Mouse (Mus musculus) gastrocnemius, postnatal 36 days (tissue): ENCODE data around the gene Wdr18. TPM values are rescaled to one million over a fixed set of nuclear protein-coding genes. Genes with fewer than 3 reads are reported as not detected.
"Not testable (repeated sequence)": the region's sequence is repeated elsewhere in the genome, so short reads cannot be mapped to it uniquely, and the experiment has no call there.

Experiments used
- DNase-seq, 2 experiments: peaks; one replicate each; pipeline ENCODE4 v3.0.0; 2022
- intact Hi-C: fragments of 180-260 bp; cut with DNase I; formaldehyde crosslinking; loops from one replicate; pipeline ENCODE4 v1.15.1; 2025
- total RNA-seq, 2 experiments: library from RNA; stranded (reverse); gene quantifications; 2 replicates each; pipeline ENCODE4 v1.2.3; 2021

Wdr18 gene
- total RNA-seq, 2 experiments from 2014 or later = 17.5 to 23.9 TPM

DNA sequence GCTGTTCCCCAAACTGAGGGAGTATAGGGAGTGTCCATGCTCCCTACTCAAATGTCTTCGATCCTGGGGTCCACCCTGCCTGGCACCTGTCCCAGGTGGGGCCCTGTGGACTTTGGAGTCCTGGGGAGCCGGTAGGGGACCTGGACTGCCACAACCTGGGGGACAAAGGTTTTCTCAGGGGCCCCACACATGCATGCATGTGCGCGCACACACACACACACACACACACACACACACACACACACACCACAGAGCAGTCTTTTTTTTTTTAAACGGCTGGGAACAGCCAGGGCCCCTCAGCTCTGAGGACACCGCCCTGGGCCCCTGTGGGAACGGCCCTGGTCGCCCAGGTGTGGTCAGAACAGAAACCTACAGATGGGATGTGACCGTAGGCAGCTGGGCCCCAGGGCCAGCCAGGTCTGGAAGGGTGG is 16.5 kb upstream of the Wdr18 start:
- intact Hi-C loops = no loop called here

DNA sequence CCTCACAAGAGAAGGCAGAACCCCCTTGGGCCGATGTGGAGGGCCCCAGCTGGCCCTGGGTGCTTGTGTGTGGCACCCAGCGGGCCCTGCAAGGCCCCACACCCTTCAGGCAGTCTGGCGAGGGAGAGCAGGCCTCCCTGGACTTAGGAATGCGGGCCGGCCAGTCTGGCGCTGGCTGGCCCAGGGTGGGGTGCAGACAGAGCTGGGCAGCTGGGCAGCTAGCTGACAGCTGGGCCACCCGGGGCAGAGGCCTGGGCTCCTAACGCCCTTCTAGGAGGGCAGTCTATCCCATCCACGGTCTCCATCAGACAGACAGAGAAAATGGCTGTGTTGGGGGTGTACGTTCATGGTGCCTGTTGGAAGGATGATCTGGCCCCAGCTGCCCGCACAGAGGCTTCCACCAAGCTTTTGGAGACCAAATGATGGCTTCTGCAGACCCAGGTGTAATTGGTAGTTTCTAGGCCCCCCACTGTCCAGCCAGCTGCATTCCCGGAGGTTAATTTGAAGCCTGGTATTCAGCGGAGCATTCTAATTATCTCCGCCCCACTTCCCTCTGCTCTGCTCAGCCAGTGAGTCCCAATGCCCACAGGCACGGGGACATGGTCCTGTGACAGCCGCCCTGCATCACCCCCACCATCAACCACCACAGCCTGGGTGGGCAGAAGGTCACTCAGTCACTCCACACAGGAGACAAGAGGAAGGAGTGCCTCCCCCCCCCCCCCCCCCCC is 14.3 kb upstream of the Wdr18 start:
- intact Hi-C loops = no loop called here

More for the DNA sequence above, 16.5 kb upstream of the Wdr18 start:
- no peak for DNase-seq

DNA sequence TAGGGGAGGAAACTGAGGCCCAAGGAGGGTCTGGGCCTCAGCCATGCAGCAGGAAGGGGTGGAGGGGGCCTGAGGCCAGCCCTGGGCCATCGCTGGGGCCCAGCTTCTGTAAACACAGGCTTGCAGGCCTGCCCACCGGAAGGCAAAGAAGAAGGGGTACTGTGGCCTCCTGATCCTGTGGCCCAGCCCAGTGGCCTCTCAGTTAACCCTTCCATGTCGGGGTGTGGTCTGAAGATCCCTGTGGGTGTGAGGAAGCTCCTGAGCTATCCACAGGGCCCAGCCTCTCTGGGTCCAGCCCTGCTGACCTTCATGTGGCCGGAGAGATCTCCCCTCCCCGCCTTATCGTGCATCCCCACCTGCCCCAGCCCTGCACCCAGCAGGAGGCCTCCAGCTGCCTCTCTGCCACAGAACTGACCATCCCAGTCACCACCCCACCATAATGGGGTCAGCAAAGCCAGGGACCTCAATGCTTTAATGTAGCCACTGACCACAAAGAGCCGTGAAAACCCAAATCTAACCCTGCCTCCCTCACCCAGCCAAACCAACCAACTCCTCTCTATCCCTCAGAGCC is 13.1 kb upstream of the Wdr18 start:
- DNase-seq = no peak
- intact Hi-C loops = no loop called here

More for the DNA sequence above, 14.3 kb upstream of the Wdr18 start:
- no peak for DNase-seq

DNA sequence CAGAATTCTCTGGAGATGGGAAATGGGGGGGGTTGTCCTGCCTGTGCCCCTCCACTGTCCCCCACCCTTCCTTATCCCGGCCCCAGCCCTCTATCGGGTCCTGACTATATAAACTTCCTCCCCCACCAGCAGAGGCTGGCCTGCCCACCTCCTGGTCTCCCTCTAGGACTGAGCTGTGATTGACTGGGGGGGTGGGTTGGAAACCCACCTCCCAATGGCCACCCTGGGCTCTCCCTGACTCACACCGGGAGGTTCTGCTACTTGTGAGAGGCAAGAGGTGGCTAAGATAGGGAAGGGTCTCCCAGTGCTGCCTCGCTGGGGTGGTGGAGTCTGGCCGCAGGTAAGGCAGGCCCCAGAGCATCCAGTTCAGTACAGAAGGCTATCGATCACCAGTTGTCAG is 12.4 kb upstream of the Wdr18 start:
- intact Hi-C loops = no loop called here
- no peak for DNase-seq

DNA sequence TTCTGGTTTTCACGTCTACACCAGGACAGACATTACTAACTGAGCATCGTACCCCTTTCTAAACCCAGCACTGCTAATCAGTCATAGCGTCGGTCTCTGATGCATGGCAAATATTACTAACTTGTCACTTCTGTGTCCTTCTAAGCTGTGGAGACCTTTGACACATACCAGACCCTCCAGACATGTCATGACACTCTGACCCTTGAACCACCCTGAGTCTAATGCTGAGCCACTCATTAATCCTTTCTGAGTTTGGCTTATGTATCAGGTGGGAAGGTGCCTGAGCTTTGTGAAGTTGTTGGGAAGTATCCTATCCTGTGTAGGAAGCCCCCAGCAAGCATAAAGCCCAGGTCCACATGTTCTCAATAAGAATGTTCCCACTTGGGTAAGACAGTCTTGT is 10.1 kb upstream of the Wdr18 start:
- no peak for DNase-seq
- intact Hi-C loops = loop anchor here (5.0 kb wide), 1 partner anchor 113 kb away; no protein-coding TSS in a partner anchor

DNA sequence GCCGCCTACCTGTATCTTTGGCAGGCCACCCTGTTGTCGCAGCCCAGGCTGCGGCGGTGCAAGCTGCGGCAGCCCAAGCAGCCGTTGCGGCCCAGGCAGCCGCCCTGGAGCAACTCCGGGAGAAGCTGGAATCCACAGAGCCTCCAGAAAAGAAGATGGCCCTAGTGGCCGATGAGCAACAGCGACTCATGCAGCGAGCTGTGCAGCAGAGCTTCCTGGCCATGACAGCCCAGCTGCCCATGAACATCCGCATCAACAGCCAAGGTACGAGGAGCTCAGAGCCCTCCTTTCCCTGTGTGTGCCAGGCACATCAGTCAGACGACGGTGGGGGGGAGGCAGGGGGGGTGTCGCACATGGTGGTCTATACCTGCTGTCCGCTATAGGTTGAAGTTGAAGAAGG is 9.3 kb upstream of the Wdr18 start:
- no peak for DNase-seq
- intact Hi-C loops = loop anchor here (5.0 kb wide), 1 partner anchor 113 kb away; no protein-coding TSS in a partner anchor

DNA sequence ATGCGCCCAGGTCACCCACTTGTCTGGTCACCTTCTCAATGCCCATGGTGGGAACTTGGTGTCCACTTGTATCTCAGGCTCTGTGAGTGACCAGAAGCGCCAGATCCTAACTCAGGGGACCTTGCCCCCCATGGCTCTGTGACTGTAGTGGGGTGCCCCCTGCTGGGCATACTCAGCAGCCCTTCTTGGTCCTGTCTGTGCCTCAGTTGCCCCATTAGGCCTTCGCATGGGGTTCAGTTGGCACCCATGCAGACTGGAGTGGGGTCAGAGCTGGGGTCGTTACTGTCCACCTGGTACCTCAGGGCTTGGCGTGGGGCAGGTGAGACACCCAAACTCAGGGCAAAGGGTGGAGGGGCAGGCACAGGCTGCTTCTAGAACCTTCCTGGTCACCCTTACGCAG is 6.0 kb upstream of the Wdr18 start:
- intact Hi-C loops = loop anchor here (2.0 to 5.0 kb wide), 2 partner anchors 27 to 117 kb away; partner anchors contain the start of gene Arid3a
- DNase-seq = peak in 1 of 2 experiments; percentile 17

DNA sequence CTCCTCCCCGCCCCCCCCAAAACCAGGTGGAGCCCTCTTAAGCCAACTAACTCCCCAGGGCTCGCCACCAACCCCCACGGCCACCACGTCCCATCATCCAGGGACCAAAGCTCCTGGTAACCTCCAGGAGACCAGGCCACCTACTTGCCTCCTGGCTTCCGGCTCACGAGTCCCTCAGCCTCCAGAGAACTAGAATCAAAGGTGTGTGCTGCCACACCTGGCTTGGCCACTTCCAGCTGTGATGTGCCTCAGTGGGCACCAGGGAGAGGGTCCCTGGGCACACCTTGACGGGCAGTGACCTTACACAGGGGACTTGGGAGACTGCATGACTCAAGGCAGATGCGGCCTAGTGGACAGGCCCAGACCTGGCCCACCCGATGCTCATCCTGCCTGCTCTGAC is 4.3 kb upstream of the Wdr18 start:
- no peak for DNase-seq
- intact Hi-C loops = loop anchor here (2.0 kb wide), 2 partner anchors 29 to 65 kb away; partner anchors contain the start of genes Arid3a and Cfd

DNA sequence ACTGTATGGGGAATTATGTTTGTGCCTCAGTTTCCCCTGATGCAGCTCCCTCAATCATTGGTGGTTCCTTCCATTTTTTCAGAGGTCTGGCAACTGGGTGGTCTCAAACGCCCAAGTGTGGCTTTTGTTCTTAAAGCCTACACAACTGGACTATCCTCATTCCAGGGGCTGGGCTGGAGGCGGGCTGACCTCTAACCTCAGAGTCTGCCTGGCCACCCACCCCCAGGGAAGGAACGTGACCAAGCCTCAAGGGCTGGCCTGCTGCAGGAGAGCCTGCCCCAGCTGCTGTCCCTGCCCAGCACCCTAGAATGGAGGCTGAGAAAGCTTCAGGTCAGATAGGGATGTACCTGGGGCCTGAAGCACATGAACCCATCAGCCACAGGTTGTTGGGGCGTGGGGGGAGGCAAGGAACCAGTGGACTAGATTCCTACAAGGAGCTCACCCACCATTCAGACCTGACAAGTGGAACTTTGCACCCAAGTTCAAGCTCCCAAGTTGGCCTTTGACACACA is 3.3 kb upstream of the Wdr18 start:
- DNase-seq = no peak

DNA sequence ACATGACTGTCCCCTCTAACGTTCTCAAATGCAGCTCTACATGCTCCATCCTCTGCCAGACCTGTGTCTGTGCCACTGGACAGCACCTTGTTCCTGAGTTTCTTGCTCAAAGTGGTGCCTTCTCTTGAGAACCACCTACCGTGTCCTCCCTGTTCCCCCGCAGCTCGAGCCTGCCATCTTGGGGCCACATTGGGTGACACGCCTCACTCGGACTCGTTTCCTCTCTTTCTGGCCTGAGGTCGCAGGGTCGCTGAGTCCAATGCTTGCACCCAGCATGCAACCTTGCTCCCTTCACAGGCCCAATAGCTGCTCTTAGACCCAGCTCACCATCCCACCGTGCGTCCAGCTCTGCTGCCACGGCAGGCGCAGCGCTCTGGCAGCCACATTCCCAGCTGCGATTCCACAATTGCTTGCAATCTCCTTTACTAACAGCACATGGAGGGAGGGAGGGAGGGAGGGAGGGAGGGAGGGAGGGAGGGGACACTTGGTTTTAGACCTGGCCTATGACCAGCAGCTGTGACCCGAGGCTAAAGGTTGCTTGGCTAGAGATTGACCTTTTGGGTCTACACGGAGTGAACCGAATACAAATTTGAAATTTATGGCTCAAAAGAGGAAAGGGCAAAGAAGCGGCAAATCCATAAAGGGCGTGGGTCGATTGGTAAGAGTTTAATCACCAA is 1.7 kb upstream of the Wdr18 start:
- DNase-seq = peak; percentile 70 to 77
- intact Hi-C loops = loop anchor here (1.0 kb wide), 1 partner anchor 33 kb away; no protein-coding TSS in a partner anchor

More for the DNA sequence above, 3.3 kb upstream of the Wdr18 start:
- intact Hi-C loops = loop anchor here (2.0 kb wide), 1 partner anchor 66 kb away; the partner anchor contains the start of gene Cfd

DNA sequence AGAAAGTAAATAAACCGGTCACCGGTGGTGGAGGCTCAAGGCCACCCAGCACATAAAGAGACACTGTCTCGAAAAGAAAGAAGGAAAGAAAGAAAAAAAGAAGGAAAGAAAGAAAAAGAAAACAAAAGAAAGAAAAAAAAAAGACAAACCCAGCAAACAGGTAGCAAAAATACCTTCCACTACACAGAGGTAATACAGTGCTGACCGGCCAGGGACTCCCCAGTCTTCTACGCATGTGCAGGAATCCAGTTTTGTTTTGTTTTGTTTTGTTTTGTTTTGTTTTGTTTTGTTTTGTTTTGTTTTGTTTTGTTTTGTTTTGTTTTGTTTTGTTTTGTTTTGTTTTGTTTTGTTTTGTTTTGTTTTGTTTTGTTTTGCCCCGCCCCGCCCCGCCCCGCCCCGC is 540 bp upstream of the Wdr18 start:
- DNase-seq = not testable (repeated sequence)

DNA sequence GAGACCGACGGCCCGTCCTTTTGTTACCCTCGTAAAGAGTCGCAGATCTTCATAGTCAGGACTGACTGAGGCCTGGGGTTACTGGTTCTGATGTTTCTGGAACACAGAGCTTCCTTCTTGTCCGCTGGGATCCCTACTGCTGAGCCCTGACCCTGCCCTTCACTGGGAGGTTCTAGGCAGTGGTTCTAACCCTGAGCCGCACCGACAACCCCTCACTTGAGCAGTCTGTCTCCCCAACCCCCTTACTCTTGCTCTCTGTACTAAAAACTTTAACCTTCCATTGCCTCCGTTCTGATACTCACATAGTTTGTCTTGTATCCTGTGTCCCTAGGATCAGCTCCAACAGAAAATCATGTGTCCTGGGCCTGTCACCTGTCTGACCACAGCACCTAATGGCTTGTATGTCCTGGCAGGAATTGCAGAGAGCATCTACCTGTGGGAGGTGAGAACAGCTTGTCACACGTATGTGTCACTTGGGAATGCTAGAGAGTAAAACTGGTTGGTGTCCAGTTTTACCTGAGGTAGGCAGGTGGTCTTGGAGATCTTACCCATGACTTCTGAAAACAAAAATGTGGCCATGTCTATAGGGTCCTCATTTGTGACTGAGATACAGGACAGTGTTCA is 831 bp downstream of the Wdr18 start:
- DNase-seq = no peak
- intact Hi-C loops = no loop called here

More for the DNA sequence above, 540 bp upstream of the Wdr18 start:
- intact Hi-C loops = not testable (repeated sequence)

DNA sequence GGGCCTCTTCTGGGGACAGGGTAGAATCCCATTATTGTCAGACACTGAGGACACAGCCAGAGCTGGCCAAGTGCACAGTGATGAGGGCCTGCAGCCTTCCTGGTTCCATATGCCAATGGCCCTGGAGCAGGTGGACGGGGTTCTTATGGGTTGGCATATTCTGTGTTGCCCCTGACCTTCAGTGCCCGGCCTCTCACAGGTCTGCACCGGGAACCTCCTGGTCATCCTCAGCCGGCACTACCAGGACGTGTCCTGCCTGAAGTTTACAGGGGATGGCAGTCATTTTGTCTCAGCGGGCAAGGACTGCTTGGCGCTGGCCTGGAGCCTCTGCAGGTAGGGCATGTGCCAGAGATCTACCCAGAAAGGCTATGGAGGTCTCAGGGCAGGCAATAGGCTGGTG is 4.8 kb downstream of the Wdr18 start:
- no peak for DNase-seq
- intact Hi-C loops = loop anchor here (2.0 kb wide), 1 partner anchor 16 kb away; no protein-coding TSS in a partner anchor

DNA sequence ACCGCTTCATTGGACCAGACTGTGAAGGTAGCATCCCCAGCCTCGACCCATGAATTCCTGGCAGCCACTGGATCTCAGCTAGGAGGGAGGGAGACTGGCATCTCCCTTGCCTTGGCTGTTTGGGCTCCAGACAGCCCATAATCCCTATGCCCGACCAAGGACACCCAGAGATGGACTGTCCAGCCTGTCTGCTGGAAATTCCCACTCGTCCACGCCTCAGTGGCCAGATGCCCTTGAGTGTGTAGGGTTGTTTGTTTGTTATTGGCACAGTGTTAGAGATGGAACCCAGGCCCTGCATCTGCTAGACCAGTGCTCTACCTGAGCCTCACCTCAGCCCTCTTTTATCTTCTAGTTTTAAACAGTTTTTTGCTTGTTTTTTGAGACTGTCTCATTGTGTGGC is 5.4 kb downstream of the Wdr18 start:
- intact Hi-C loops = loop anchor here (2.0 kb wide), 1 partner anchor 15 kb away; no protein-coding TSS in a partner anchor
- DNase-seq = no peak

DNA sequence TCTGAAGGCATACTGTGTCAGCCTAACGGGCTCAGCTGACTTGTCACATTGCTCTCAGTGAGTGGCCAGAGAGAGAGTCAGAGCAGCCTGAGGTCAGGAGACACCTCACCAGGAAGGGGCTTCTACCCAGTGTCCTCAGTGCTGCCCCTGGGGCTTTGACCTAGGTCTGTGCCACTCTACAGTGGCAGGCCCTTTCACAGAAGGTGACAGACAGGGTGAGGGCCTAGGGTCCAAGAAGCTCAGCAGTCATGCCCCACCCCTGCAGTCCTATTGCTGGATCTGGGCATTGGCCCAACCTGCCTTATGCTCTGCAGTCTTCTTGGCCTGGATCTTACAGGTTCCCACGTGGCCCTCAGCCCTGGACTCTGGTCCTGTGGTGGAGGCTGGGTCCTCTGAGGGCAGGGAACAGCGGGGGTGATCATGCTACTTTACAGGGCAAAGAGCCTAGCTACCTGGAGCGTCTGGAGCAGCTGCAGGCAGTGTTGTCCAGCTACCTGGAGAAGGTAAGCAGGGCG is 7.0 kb downstream of the Wdr18 start:
- no peak for DNase-seq
- intact Hi-C loops = no loop called here

DNA sequence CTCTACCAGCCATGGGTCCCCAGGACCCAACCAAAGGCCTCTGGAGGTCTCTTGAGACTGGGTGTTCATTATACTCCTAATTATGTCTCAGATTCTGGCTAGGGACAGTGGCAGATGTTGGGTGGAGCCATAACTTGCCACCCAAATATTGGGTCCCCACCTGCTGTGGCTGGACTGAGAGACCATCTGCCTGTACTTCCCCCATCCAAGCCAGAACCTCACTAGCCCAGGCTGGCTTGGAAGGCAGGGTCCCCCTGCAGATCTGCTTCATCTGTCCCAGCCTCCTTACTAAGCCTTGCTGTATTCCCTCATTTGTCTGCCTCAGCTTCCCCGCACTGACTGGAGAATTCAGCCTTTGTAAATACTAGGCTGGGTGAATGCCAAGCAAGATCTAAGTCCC is 8.2 kb downstream of the Wdr18 start:
- intact Hi-C loops = no loop called here

DNA sequence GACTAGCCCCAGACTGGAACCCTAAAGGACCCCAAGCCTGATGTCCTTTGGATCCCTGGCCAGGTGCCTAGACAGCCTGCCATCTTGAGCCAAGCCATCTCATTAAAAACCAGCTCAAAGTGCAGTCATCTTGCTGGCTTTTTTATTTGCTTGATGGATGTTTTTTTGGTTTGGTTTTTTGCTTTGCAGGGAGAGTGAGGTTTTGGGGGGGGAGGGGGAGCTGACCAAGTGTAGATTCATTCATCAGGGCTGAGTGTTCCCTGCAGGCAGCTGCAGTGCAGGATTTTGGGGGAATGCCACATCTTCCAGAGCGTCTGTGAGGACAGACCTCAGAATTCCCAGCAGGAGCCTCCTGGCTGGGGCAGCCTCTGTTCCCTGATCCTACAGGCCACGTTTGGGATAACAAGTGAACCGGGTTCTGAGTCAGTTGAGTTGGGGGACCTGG is 9.2 kb downstream of the Wdr18 start:
- DNase-seq = no peak
- intact Hi-C loops = no loop called here

More for the DNA sequence above, 8.2 kb downstream of the Wdr18 start:
- DNase-seq = no peak

DNA sequence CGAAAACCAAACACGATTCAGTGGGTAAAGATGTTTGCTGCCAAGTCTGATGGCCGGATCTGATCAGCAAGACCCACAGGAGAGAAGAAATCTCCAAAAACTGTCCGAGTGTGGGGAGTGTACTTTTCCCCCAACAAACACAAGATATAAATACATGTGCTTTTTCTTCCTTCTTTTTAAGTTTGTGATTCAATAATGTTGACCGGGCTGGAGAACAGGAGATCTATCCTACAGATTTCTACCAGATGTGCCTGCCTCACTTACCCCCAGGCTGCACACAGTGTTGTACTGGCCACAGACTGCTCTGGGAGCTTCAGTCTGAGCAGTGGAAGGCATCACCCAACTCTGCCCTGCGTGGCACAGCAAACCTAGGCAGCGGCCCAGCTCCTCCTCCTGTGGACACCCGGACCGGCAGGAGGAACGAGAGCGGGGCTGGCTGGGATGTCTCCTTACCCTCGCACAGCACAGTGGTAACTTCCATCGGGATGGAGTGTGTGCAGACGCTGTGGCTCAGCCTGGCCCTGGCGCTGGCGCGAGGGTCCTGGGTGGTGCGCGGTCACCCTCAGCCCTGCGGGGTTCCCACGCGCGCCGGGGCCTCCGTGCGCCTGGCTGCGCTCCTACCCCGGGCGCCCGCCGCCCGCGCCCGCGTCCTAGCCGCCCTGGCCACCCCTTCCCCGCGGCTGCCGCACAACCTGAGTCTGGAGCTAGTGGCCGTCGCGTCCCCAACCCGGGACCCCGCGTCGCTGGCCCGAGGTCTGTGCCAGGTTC is 10.6 kb downstream of the Wdr18 start, which contains the start of gene Grin3b:
Grin3b (plus strand) TSS at position 301 of the 768 bp plus-strand sequence.
- DNase-seq = no peak
- intact Hi-C loops = no loop called here

DNA sequence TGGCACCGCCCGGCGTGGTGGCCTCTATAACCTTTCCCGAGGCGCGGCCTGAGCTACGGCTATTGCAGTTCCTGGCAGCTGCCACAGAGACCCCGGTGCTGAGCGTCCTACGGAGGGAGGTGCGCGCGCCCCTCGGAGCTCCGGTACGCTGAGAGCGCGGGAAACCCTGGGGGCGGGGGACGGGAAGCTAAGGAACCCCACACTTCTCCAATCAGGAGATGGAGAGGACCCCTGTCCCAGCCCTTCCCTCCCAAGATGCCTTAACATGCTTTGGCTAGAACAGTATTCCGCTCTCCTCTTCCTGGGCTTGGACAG is 11.2 kb downstream of the Wdr18 start:
- intact Hi-C loops = no loop called here
- DNase-seq = no peak
